In the genomic region with DNA sequence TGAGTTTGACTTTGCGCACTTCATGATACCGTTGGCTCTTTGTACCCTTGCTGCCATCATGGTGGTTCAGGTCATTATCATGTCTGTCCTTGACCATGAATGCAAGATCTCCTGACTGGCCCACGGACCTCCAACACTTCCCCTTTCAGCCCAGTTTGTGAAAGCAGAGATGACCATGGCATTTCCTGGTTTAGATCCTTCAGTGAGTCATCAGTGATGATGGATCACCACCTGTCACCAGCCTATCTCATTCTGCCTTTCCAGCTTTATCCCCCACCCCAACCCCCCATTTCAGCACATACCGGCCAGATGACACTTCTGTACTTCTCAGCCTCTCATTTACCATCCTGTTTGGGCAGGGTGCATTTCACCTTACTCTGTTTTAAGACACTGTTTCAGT, we compare ENCODE assay signal across 20 mouse cellular contexts. TPM values are rescaled to one million over a fixed set of nuclear protein-coding genes. Genes with fewer than 3 reads are reported as not detected.
A peak's percentile ranks its signal among the peaks of the same experiment; 100 is the strongest.
DNase-seq lines count a peak whose midpoint lies in the region; ATAC-seq and TF ChIP-seq lines count a peak whose summit lies in the region.
"Had no signal": no experiment of that assay in that cellular context is flagged by ENCODE, and none has a peak within 500 bp of the region (broad histone marks: within the 10 kb centered on the region; RNA-seq: fewer than 3 reads in every experiment).

No protein-coding gene starts in this region.

- no peaks in the 10 kb centered on the region for H3K36me3 ChIP-seq in myocyte (ENCODE audit: control insufficient read depth, insufficient read depth)
- no peaks in the 10 kb centered on the region for H3K36me3 ChIP-seq in heart, embryonic 12.5 days
- H3K36me3 ChIP-seq: forebrain, embryonic 10.5 days; heart, embryonic 15.5 days; lung, embryonic 15.5 days had no signal

- 0 out of 2 replicates have a peak, but pooled peaks cover 2% of the 10 kb centered on the region for H3K4me1 ChIP-seq in heart, embryonic 12.5 days (replicated peaks)
- H3K4me1 ChIP-seq: heart, embryonic 15.5 days had no signal

- WGBS in heart, embryonic 12.5 days: 49% methylated on average over 4 of the region's 4 CpGs

- no peak overlapping the region for H3K27ac ChIP-seq in heart, embryonic 12.5 days (ENCODE audit: poor library complexity, severe bottlenecking)
- H3K27ac ChIP-seq: forebrain, embryonic 10.5 days; heart, adult 2 months; heart, embryonic 15.5 days; kidney, postnatal 0 days; layer of hippocampus, adult 2 months; liver, embryonic 14.5 days; lung, embryonic 15.5 days had no signal

- H3K4me2 ChIP-seq in myocyte (ENCODE audit: low read depth): peak overlapping the region; percentile 49
- H3K4me2 ChIP-seq in heart, embryonic 12.5 days: no peak overlapping the region
- H3K4me2 ChIP-seq: heart, embryonic 15.5 days; lung, embryonic 15.5 days had no signal

- H3K9ac ChIP-seq in heart, embryonic 12.5 days: no peak overlapping the region
- H3K9ac ChIP-seq: heart, embryonic 15.5 days; liver, embryonic 14.5 days; lung, embryonic 15.5 days had no signal

- H3K9me3 ChIP-seq in heart, embryonic 12.5 days (replicated peaks): no peaks in the 10 kb centered on the region
- H3K9me3 ChIP-seq: forebrain, embryonic 10.5 days; heart, embryonic 15.5 days; lung, embryonic 15.5 days had no signal

- no peak overlapping the region for H3ac ChIP-seq in myocyte (ENCODE audit: control insufficient read depth, insufficient read length)

- H3K27me3 ChIP-seq in myocyte (ENCODE audit: control insufficient read depth, insufficient read depth, insufficient read length): no peaks in the 10 kb centered on the region
- no peaks in the 10 kb centered on the region for H3K27me3 ChIP-seq in heart, embryonic 12.5 days (replicated peaks)
- H3K27me3 ChIP-seq: heart, embryonic 15.5 days; lung, embryonic 15.5 days had no signal

- no peak for ATAC-seq in heart, embryonic 12.5 days (ENCODE audit: insufficient number of reproducible peaks, low FRiP score)

- H3K4me3 ChIP-seq in myocyte: no peak overlapping the region
- no peak overlapping the region for H3K4me3 ChIP-seq in heart, embryonic 12.5 days
- H3K4me3 ChIP-seq: forebrain, embryonic 10.5 days; heart, adult 2 months; heart, embryonic 15.5 days; layer of hippocampus, adult 2 months; lung, embryonic 15.5 days had no signal

- no peaks in the 10 kb centered on the region for H3K79me2 ChIP-seq in myocyte (ENCODE audit: control insufficient read depth, insufficient read depth)

- peak; percentile 38 for TF ChIP-seq POLR2A in myocyte (IDR thresholded peaks at IDR 0.05; ENCODE audit: insufficient read length, low read depth)

- DNase-seq in 416B (ENCODE audit: low read depth): peak; percentile 92
- DNase-seq in NIH3T3 (ENCODE audit: low read depth): peak; percentile 31
- peak; percentile 58 to 64 for DNase-seq in adrenal gland, postnatal 36 days
- DNase-seq in heart, adult 18-20 months: no peak
- DNase-seq in lung, postnatal 14 days: no peak
- DNase-seq: cerebellum, adult 2 months; cerebellum, postnatal 36 days; heart, adult 2 months; kidney, adult 18-20 months; layer of hippocampus, postnatal 36 days; spleen, adult 18-20 months; thymus, postnatal 4 days had no signal

TF ChIP-seq in myocyte, 11 proteins besides CTCF, POLR2A, EP300 and RAD21:
- no peak for TF ChIP-seq SRF (IDR thresholded peaks at IDR 0.05; ENCODE audit: control insufficient read depth, insufficient read length, low read depth)
- TF ChIP-seq TCF3 (IDR thresholded peaks at IDR 0.05; ENCODE audit: insufficient read length, low read depth): peak; percentile 50
- no peak for TF ChIP-seq REST (IDR thresholded peaks at IDR 0.05; ENCODE audit: insufficient read depth, insufficient read length)
- peak in 1 of 3 experiments; percentile 67 for TF ChIP-seq MYOG (IDR thresholded peaks at IDR 0.05; ENCODE audit: control insufficient read depth in 1 of 3, insufficient read depth in 1 of 3, insufficient read length in 2 of 3, low read depth in 2 of 3)
- no peak for TF ChIP-seq MAX (IDR thresholded peaks at IDR 0.05; ENCODE audit: low read depth)
- TF ChIP-seq E2F4 (IDR thresholded peaks at IDR 0.05; ENCODE audit: insufficient read depth): no peak
- TF ChIP-seq MYOD1 (IDR thresholded peaks at IDR 0.05; ENCODE audit: control insufficient read depth in 1 of 3, insufficient read length in 2 of 3, low read depth in 2 of 3): peak; percentile 47 to 96 (median 85)
- TF ChIP-seq USF1 (IDR thresholded peaks at IDR 0.05; ENCODE audit: low read depth): no peak
- no peak for TF ChIP-seq POLR2AphosphoS2 (IDR thresholded peaks at IDR 0.05; ENCODE audit: insufficient read length, low read depth)
- 0 out of 2 replicates have a peak, but pooled peaks have one; percentile 23 for TF ChIP-seq CEBPB (IDR thresholded peaks at IDR 0.05; ENCODE audit: insufficient read depth, poor library complexity, severe bottlenecking)
- peak; percentile 40 for TF ChIP-seq TCF12 (IDR thresholded peaks at IDR 0.05; ENCODE audit: insufficient read depth, poor library complexity, severe bottlenecking)

RNA-seq across cellular contexts. Expression of a gene that starts 28.4 kb away (rescaled TPM):
- 10 to 100 TPM; 62.6 to 78.5 TPM for total RNA-seq in adrenal gland, postnatal 36 days (2021)
- polyA plus RNA-seq in myocyte (2012; fragmentation: generic; extraction: Trizol): 7.2 TPM
- total RNA-seq in heart, adult 18-20 months (2021): 10 to 100 TPM; 14.5 to 18.5 TPM
- polyA plus RNA-seq in heart, embryonic 12.5 days (2016; fragmentation: Nextera tagmentation; extraction: Ambion mirVana): 21.6 and 22.3 TPM in 2 replicates

Comparison
In these comparisons a context has a peak if more than half of its experiments do, and no peak if none do; other contexts are left out.
1. DNase-seq: peak in 416B (single experiment), NIH3T3 (single experiment) and adrenal gland, postnatal 36 days (2 of 2); none in heart, adult 18-20 months (0 of 2) and lung, postnatal 14 days (single experiment).